Mouse (Mus musculus) small intestine, adult 2 months (tissue): ENCODE measurements around the gene 2200002D01Rik.

Experiments
- CTCF ChIP-seq: fragments of 200-500 bp; IDR thresholded peaks from 2 replicates; pipeline ENCODE4 v1.5.1; 2012; ENCODE audit warnings: low read depth, mild to moderate bottlenecking, control low read depth, inconsistent platforms, low read length, moderate library complexity, mixed read lengths; ENCODE audit not compliant: insufficient replicate concordance, insufficient read length; ENCODE audit errors: extremely low read depth
- POLR2A ChIP-seq: fragments of 200-500 bp; IDR thresholded peaks from 2 replicates; pipeline ENCODE4 v1.6.1; 2012; ENCODE audit warnings: low read depth, mild to moderate bottlenecking, control low read depth, inconsistent platforms, low read length, moderate library complexity

DNA sequence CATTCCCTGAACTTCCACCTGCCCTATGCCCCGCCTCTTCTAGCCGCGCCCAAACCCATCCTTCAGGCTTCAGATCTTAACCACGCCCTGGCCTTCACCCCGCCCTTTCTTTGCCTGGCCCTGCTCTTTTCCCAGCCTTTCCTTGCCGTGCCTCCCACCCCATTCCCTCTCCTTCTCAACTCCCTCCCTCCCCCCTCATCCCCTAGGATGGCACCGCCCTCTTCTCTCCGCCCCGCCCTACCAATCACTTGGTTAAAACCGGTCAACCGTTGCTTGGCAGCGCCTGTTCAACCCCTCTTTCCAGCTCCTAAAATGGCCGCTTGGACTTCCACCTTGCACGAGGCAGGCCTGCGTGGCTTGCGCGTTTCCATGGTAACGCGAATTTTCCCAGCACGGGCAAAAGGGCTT, 34.6 kb downstream of the 2200002D01Rik start, which contains the start of gene Catsperg1:
- TF ChIP-seq POLR2A (no peak), CTCF (no peak)
